Mouse (Mus musculus): ENCODE measurements at regions not wholly inside any gene's neighbourhood (a gene's known extent, or its start where the extent isn't known, plus 50 kb on each side); places are given as distances from the start of the nearest gene placed in this dataset.
A peak's percentile ranks its signal among the peaks of the same experiment; 100 is the strongest.

- DNase-seq (ENCODE audit: low spot score): no peak
Measured at GRCm38 (mm10) chr11:40624126-40624778, 70.8 kb downstream of the Mat2b start.

- peak; percentile 11 for DNase-seq (ENCODE audit: low spot score)
Measured at GRCm38 (mm10) chr11:40620036-40620435, 75.0 kb downstream of the Mat2b start.

GRCm38 (mm10) chr11:40603008-40603407, 92.0 kb downstream of the Mat2b start:
- DNase-seq (ENCODE audit: low spot score): no peak

GRCm38 (mm10) chr11:40601572-40601909, 93.5 kb downstream of the Mat2b start:
- peak; percentile 63 for DNase-seq (ENCODE audit: low spot score)

- no peak for DNase-seq (ENCODE audit: low spot score)
Measured at GRCm38 (mm10) chr11:40600773-40601571, 94.0 kb downstream of the Mat2b start.

- no peak for DNase-seq (ENCODE audit: low spot score)
Measured at GRCm38 (mm10) chr11:40599956-40600772, 94.8 kb downstream of the Mat2b start.

GRCm38 (mm10) chr11:40596347-40596746, 98.7 kb downstream of the Mat2b start:
- DNase-seq (ENCODE audit: low spot score): no peak

- no peak for DNase-seq (ENCODE audit: low spot score)
Measured at GRCm38 (mm10) chr11:40592056-40592455, 102.9 kb downstream of the Mat2b start.

GRCm38 (mm10) chr11:40573758-40574139, 121.3 kb downstream of the Mat2b start:
- no peak for DNase-seq (ENCODE audit: low spot score)

- DNase-seq (ENCODE audit: low spot score): no peak
Measured at GRCm38 (mm10) chr11:40572953-40573757, 121.8 kb downstream of the Mat2b start.

- DNase-seq (ENCODE audit: low spot score): no peak
Measured at GRCm38 (mm10) chr11:40562866-40563265, 132.1 kb downstream of the Mat2b start.

- DNase-seq (ENCODE audit: low spot score): no peak
Measured at GRCm38 (mm10) chr11:40561983-40562382, 133.0 kb downstream of the Mat2b start.

GRCm38 (mm10) chr11:40561400-40561799, 133.6 kb downstream of the Mat2b start:
- no peak for DNase-seq (ENCODE audit: low spot score)

GRCm38 (mm10) chr11:40558486-40558885, 136.5 kb downstream of the Mat2b start:
- no peak for DNase-seq (ENCODE audit: low spot score)

- DNase-seq (ENCODE audit: low spot score): no peak
Measured at GRCm38 (mm10) chr11:40554867-40555794, 139.9 kb downstream of the Mat2b start.

- DNase-seq (ENCODE audit: low spot score): no peak
Measured at GRCm38 (mm10) chr11:40552054-40552453, 142.9 kb downstream of the Mat2b start.

GRCm38 (mm10) chr11:40546596-40546995, 148.4 kb downstream of the Mat2b start:
- no peak for DNase-seq (ENCODE audit: low spot score)

- DNase-seq (ENCODE audit: low spot score): no peak
Measured at GRCm38 (mm10) chr11:40545537-40545936, 149.5 kb downstream of the Mat2b start.

- no peak for DNase-seq (ENCODE audit: low spot score)
Measured at GRCm38 (mm10) chr11:40540229-40540628, 154.8 kb downstream of the Mat2b start.

GRCm38 (mm10) chr11:40539776-40540175, 155.2 kb downstream of the Mat2b start:
- DNase-seq (ENCODE audit: low spot score): no peak

GRCm38 (mm10) chr11:40536236-40536765, 158.7 kb downstream of the Mat2b start:
- DNase-seq (ENCODE audit: low spot score): no peak

Data from MN1 (cell line).